Mouse (Mus musculus): ENCODE data around the gene Cttnbp2. TPM values are rescaled to one million over a fixed set of nuclear protein-coding genes. Genes with fewer than 3 reads are reported as not detected.

Cttnbp2 gene
- polyA plus RNA-seq, 1 experiment from 2014 or later, result 20.7 TPM

DNA sequence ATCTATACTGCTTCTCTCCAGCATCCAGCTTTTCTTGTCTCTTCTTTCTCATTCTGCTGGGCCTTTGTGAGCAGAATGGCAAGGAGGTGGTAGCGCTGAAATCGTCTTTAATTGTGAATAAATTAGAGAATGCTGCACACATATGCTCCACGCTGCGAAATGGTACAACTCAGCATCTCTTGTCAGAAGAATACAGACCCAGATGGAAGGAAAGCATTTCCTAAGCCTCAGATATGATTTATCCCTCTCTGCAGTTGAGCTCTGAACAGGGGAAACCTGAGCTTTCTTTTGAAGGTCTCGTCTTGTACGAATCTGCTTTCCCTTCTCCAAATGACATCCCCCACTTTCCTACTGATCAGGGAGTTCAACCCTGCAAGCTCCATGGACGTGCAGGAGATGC lies 48.4 kb downstream of the Cttnbp2 start:
- no peak for ATAC-seq (ENCODE audit: insufficient number of reproducible peaks, insufficient read depth, low FRiP score, low TSS enrichment)
- Histone ChIP-seq H3K27me3 (no peaks in the 10 kb centered on the region), H3K4me1 (no peaks in the 10 kb centered on the region; the same call in 1 of the 2 replicates), H3K9me3 (no peaks in the 10 kb centered on the region), H3K36me3 (no peaks in the 10 kb centered on the region), H3K9ac (no peak overlapping the region), H3K4me3 (no peak overlapping the region), H3K4me2 (replicated peaks) (no peak overlapping the region), H3K27ac (no peak overlapping the region)
- WGBS, result 59% methylated on average over 7 of the region's 7 CpGs

DNA sequence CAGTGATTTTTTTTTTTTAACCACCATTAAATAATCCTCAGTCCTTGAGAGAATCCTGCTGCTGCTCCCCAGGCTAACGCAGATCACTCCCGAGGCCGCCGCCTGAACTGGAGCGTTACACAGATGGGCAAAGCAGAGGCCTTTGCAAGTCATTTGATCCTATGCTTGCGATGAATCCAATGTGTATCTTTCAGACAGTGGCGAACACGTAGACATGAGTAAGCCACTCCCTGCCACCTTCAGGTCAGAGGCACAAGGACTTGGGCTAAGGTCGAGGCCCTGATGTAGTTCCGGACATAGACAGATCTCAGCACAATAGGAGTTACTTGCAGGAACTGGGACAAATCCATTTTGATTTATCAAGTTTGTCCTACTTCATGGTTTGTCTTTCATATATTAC lies 49.0 kb downstream of the Cttnbp2 start:
- 43% methylated on average over 10 of the region's 10 CpGs for WGBS
- H3K4me3 ChIP-seq, result no peak overlapping the region
- H3K9me3 ChIP-seq, result no peaks in the 10 kb centered on the region
- no peak overlapping the region for H3K27ac ChIP-seq
- no peaks in the 10 kb centered on the region; the same call in 1 of the 2 replicates for H3K4me1 ChIP-seq
- H3K9ac ChIP-seq, result no peak overlapping the region
- H3K36me3 ChIP-seq, result no peaks in the 10 kb centered on the region
- H3K27me3 ChIP-seq, result no peaks in the 10 kb centered on the region
- H3K4me2 ChIP-seq (replicated peaks), result no peak overlapping the region
- no peak for ATAC-seq (ENCODE audit: insufficient number of reproducible peaks, insufficient read depth, low FRiP score, low TSS enrichment)

DNA sequence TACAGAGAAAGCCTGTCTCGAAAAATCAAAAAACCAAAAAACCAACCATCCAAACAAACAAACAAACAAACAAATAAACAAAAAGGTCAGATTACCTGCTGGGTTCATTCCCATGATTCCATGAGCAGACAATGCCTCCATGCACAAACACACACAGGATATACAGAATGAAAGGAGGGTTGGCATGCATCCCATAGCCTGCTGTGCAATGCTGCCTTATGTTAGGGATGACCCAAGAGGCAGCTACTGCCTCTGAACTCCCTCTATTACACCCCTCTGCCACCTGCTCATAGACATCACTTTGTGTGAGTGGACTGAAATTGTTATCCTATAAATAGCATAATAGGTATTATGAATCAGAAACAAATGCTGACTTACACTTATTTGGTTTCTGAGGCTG lies 55.0 kb downstream of the Cttnbp2 start:
- ATAC-seq (ENCODE audit: insufficient number of reproducible peaks, insufficient read depth, low FRiP score, low TSS enrichment), result no peak
- Histone ChIP-seq H3K36me3 (no peaks in the 10 kb centered on the region), H3K4me2 (replicated peaks) (no peak overlapping the region), H3K4me1 (no peaks in the 10 kb centered on the region), H3K4me3 (no peak overlapping the region), H3K9ac (no peak overlapping the region), H3K9me3 (no peaks in the 10 kb centered on the region), H3K27me3 (no peaks in the 10 kb centered on the region), H3K27ac (no peak overlapping the region)
- 77% methylated on average over 1 of the region's 1 CpGs for WGBS

DNA sequence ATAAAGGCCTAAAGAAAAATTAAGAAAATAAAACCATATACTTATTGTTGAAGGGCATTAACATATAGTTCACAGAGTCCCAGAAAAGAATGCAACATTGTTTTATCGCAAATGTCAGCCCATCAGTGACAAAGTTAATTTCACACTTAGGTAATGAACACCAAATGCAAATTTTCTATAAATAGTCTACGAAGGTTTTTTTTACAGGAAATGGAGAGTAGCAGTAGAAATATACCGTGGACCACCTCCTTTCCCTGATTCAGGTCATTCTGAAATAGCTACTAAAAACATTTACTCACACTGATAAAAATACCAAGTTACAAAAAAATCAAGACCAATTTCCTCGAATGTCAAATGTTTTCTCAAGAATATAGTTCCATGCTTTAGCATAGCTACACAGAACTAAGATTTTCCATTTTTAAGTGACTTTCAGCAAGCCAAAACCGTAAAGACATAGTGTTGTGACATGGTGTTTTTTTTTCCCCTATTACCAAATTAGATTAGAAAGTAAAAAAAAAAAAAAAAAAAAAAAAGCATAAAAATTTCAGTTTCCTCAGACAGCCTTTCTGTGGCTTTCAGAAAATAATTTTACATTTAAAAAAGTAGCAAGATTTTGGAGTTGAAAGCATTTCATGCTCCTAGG lies 64.0 kb downstream of the Cttnbp2 start:
- H3K4me3 ChIP-seq, result no peak overlapping the region
- H3K9ac ChIP-seq, result no peak overlapping the region
- no peaks in the 10 kb centered on the region for H3K9me3 ChIP-seq
- no peak overlapping the region for H3K4me2 ChIP-seq (replicated peaks)
- no peaks in the 10 kb centered on the region for H3K27me3 ChIP-seq
- no peaks in the 10 kb centered on the region for H3K36me3 ChIP-seq
- H3K27ac ChIP-seq, result no peak overlapping the region
- no peak for ATAC-seq (ENCODE audit: insufficient number of reproducible peaks, insufficient read depth, low FRiP score, low TSS enrichment)
- 0 out of 2 replicates have a peak, but pooled peaks cover 2% of the 10 kb centered on the region for H3K4me1 ChIP-seq
- WGBS, result 57% methylated on average over 5 of the region's 5 CpGs

DNA sequence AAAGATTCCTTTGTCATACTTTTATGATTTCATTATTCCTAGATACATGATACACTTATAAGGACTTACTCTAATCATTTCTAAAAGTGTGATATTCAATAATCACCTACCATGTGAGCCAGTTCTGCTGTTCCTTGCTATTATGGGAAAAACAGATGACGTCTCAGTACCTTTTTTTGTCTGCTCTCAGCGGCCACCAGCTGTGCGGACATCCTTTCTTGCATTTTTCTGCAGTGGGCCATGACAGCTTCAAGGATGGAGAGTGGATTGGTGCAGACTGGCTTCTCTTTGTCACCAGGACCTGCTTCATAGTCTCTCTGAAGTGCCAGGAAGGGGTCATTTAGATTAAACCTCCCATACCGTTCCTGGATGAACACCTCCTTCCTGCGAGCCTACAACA lies 66.6 kb downstream of the Cttnbp2 start:
- Histone ChIP-seq H3K4me3 (no peak overlapping the region), H3K36me3 (no peaks in the 10 kb centered on the region), H3K9ac (no peak overlapping the region), H3K27ac (no peak overlapping the region), H3K9me3 (no peaks in the 10 kb centered on the region), H3K27me3 (no peaks in the 10 kb centered on the region), H3K4me1 (0 out of 2 replicates have a peak, but pooled peaks cover 2% of the 10 kb centered on the region), H3K4me2 (replicated peaks) (no peak overlapping the region)
- 66% methylated on average over 5 of the region's 5 CpGs for WGBS
- ATAC-seq (ENCODE audit: insufficient number of reproducible peaks, insufficient read depth, low FRiP score, low TSS enrichment), result no peak

DNA sequence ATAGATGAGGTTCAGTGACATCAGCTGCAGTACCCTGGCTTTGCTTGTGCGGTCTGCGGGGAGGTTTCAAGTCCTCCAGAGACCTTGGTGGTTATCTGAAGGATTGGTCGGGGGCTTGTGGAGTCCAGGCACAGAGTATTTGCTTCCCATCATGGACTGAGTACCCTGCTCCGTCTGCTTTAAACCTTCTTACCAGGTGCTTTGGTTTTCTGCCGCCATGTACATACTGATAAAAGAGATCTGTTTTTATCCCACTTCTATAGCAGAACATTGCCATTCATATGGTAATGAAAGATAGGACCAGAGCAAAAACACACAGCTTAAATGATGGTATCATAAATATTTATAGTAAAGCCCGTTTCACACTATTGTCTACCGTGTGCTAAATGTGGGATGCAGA lies 67.7 kb downstream of the Cttnbp2 start:
- H3K36me3 ChIP-seq, result no peaks in the 10 kb centered on the region
- no peak overlapping the region for H3K27ac ChIP-seq
- H3K9me3 ChIP-seq, result no peaks in the 10 kb centered on the region
- ATAC-seq (ENCODE audit: insufficient number of reproducible peaks, insufficient read depth, low FRiP score, low TSS enrichment), result no peak
- H3K4me1 ChIP-seq, result 0 out of 2 replicates have a peak, but pooled peaks cover 2% of the 10 kb centered on the region
- 67% methylated on average over 7 of the region's 7 CpGs for WGBS
- H3K27me3 ChIP-seq, result no peaks in the 10 kb centered on the region
- H3K4me2 ChIP-seq (replicated peaks), result no peak overlapping the region
- H3K9ac ChIP-seq, result no peak overlapping the region
- H3K4me3 ChIP-seq, result no peak overlapping the region

DNA sequence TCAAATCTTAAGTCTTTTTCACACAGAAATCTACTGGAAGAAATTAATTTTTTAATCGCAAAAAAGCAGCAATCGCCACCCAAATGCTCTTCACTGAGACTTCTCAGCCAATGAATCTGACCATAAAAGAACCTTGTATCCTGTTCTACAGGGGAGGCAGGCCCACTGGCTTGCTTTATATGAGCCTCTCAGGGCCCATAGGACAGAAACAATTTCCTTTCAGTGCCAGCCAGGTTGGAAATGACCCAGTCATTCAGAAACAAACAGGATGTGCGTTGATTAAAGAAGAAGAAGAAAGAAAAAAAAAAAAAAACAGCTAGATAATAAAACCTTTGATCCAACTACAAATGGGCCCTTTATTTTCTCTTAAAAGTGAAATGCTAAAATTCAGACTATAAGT lies 68.3 kb downstream of the Cttnbp2 start:
- Histone ChIP-seq H3K4me1 (0 out of 2 replicates have a peak, but pooled peaks cover 2% of the 10 kb centered on the region), H3K4me2 (replicated peaks) (no peak overlapping the region), H3K4me3 (no peak overlapping the region), H3K9me3 (no peaks in the 10 kb centered on the region), H3K27me3 (no peaks in the 10 kb centered on the region), H3K36me3 (no peaks in the 10 kb centered on the region), H3K9ac (no peak overlapping the region), H3K27ac (no peak overlapping the region)
- ATAC-seq (ENCODE audit: insufficient number of reproducible peaks, insufficient read depth, low FRiP score, low TSS enrichment), result no peak
- 51% methylated on average over 3 of the region's 3 CpGs for WGBS

DNA sequence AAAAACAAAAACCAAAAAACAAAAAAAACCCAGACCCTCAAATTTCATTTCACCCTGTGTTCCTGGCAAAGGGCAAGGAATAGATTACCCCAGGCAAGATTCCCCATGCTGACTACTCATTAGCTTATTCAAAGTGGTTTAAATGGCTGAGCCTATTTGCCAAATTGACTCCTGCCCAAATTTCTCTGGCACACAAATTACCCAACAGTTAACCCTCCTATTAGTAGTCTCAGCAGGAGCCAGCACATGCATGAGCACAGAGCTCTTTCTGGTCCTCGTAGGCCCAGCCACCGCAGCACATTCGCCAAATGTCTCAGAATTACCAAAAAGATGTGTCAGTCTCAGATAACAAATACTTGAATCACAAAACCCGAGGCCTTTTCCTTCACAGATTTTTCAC lies 68.9 kb downstream of the Cttnbp2 start:
- Histone ChIP-seq H3K4me2 (replicated peaks) (no peak overlapping the region), H3K27ac (no peak overlapping the region), H3K4me1 (0 out of 2 replicates have a peak, but pooled peaks cover 2% of the 10 kb centered on the region), H3K4me3 (no peak overlapping the region), H3K9ac (no peak overlapping the region), H3K36me3 (no peaks in the 10 kb centered on the region), H3K9me3 (no peaks in the 10 kb centered on the region), H3K27me3 (no peaks in the 10 kb centered on the region)
- 34% methylated on average over 4 of the region's 4 CpGs for WGBS
- ATAC-seq (ENCODE audit: insufficient number of reproducible peaks, insufficient read depth, low FRiP score, low TSS enrichment), result no peak

DNA sequence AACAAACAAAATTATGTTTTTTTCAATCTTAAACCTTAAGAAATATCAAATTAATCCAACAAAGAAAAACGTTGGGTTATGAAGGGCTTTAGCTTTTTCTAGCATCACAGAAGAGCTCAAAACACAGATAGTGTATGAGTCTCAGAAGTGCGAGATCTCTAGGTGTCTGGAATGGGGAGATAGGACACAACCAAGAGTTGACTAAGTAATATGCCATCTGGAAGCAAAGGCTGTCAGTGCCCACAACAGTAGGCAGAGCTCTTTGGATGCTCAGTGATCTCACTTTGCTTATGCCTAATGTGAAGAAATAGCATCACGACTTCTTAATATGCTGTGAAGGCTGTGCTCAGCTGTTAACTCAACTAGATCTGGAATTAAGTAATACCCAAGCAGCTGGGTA lies 72.3 kb downstream of the Cttnbp2 start:
- Histone ChIP-seq H3K27ac (no peak overlapping the region), H3K36me3 (no peaks in the 10 kb centered on the region), H3K4me1 (no peaks in the 10 kb centered on the region), H3K9ac (no peak overlapping the region), H3K9me3 (no peaks in the 10 kb centered on the region), H3K4me3 (no peak overlapping the region), H3K27me3 (no peaks in the 10 kb centered on the region), H3K4me2 (replicated peaks) (no peak overlapping the region)
- ATAC-seq (ENCODE audit: insufficient number of reproducible peaks, insufficient read depth, low FRiP score, low TSS enrichment), result no peak
- 88% methylated on average over 3 of the region's 3 CpGs for WGBS

DNA sequence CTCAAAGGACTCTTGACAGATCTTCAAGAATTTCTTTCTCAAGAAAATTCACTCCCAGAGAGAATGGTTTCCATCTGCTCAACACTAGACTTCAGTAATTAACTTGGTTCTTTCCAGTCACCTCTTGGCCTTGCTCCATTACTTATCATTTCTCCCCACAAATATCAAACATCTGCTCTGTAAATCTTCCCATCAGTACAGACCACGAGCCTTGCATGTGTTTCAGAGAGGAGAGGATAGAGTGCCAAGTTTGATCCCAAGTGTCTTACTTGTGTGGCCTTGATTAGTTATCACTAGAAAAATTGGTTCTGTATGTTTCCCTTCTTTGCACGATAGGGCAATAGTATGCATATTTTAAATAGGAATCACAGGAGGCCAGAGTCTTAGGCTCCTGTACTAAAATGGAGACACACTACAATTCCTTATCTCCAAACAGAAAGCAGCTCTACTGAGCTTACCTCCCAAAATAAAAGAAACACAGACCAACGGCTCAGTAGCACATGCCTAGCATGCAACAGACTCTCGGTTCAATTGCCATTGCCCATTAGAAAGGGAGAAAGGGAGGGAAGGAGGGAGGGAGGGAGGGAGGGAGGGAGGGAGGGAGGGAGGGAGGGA lies 73.6 kb downstream of the Cttnbp2 start:
- Histone ChIP-seq H3K36me3 (no peaks in the 10 kb centered on the region), H3K27ac (no peak overlapping the region), H3K4me1 (no peaks in the 10 kb centered on the region), H3K9ac (no peak overlapping the region), H3K9me3 (no peaks in the 10 kb centered on the region), H3K4me2 (replicated peaks) (no peak overlapping the region), H3K4me3 (no peak overlapping the region), H3K27me3 (no peaks in the 10 kb centered on the region)
- no peak for ATAC-seq (ENCODE audit: insufficient number of reproducible peaks, insufficient read depth, low FRiP score, low TSS enrichment)
- 45% methylated on average over 4 of the region's 4 CpGs for WGBS

DNA sequence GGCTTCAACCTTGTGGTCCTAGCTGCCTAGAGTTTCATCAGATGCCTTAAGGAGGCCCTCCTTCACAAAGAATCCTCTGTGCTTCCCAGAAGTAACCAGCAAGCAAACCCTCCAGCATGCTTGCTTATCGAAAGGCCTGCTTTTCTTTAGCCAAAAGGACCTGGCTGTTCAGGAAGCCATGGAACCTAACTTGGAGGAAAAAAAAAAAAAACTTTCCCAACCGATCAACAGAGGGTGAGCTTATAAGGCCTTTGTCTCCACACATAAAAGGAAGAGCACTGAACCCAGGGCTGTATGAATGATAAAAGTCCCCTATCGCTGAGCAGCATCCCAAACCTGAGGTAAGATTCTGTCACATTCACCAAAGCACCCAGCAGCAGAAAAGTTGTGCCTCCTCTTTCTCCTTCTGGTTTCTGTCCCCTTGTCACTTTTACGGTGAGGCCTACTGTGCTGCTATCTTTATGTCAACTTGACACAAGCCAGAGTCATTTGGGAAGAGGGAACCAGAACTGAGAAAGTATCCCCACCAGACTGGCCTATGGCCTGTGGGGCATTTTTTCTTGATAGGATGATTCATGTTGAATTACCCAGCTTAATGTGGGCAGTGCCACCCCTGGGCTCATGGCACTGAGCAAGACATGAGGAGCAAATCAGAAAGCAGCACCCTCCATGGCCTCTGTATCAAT lies 78.4 kb downstream of the Cttnbp2 start:
- Histone ChIP-seq H3K36me3 (peaks cover 5% of the 10 kb centered on the region), H3K9ac (no peak overlapping the region), H3K27me3 (no peaks in the 10 kb centered on the region), H3K27ac (no peak overlapping the region), H3K4me2 (replicated peaks) (no peak overlapping the region), H3K4me3 (no peak overlapping the region), H3K9me3 (no peaks in the 10 kb centered on the region), H3K4me1 (no peaks in the 10 kb centered on the region; the same call in 1 of the 2 replicates)
- no peak for ATAC-seq (ENCODE audit: insufficient number of reproducible peaks, insufficient read depth, low FRiP score, low TSS enrichment)
- WGBS, result 63% methylated on average over 4 of the region's 4 CpGs
